Mouse (Mus musculus) spleen, embryonic (tissue): ENCODE results near the gene Fkbp8.

Source experiments
- CTCF ChIA-PET: fragments of 350-600 bp; sonication (Branson Sonifier 250); formaldehyde crosslinking; loops from one replicate; lab custom pipeline; 2022; lab: Charles Lee

Gene Fkbp8

GRCm38 (mm10) chr8:70551558-70552161, 24.1 kb downstream of the Fkbp8 start:
- CTCF ChIA-PET: interaction anchor here (0.6 kb wide), 1 partner anchor 23 kb away, joined by 8 read pairs; no protein-coding TSS in a partner anchor

- CTCF ChIA-PET: interaction anchor here (0.8 kb wide), 1 partner anchor 26 kb away, joined by 3 read pairs; no protein-coding TSS in a partner anchor
These were observed 25.3 kb downstream of the Fkbp8 start for GRCm38 (mm10) chr8:70552836-70553235.

- CTCF ChIA-PET: no interaction called here
These were observed 26.2 kb downstream of the Fkbp8 start for GRCm38 (mm10) chr8:70553740-70554139.

GRCm38 (mm10) chr8:70555079-70555747, 27.7 kb downstream of the Fkbp8 start:
- CTCF ChIA-PET: no interaction called here

GRCm38 (mm10) chr8:70558334-70558733, 30.8 kb downstream of the Fkbp8 start:
- CTCF ChIA-PET: no interaction called here

GRCm38 (mm10) chr8:70558983-70559382, 31.5 kb downstream of the Fkbp8 start:
- CTCF ChIA-PET: interaction anchor here (0.5 kb wide), 1 partner anchor 11 kb away, joined by 3 read pairs; no protein-coding TSS in a partner anchor

GRCm38 (mm10) chr8:70560096-70560495, 32.6 kb downstream of the Fkbp8 start:
- CTCF ChIA-PET: interaction anchor here (0.6 kb wide), 1 partner anchor 59 kb away, joined by 3 read pairs; no protein-coding TSS in a partner anchor

- CTCF ChIA-PET: no interaction called here
These were observed 33.0 kb downstream of the Fkbp8 start for GRCm38 (mm10) chr8:70560564-70560963.

- CTCF ChIA-PET: no interaction called here
These were observed 33.8 kb downstream of the Fkbp8 start for GRCm38 (mm10) chr8:70561357-70561756.

- CTCF ChIA-PET: interaction anchor here (0.6 kb wide), 1 partner anchor 291 kb away, joined by 3 read pairs; no protein-coding TSS in a partner anchor
These were observed 34.4 kb downstream of the Fkbp8 start for GRCm38 (mm10) chr8:70561809-70562535.

GRCm38 (mm10) chr8:70562802-70563201, 35.3 kb downstream of the Fkbp8 start:
- CTCF ChIA-PET: no interaction called here

- CTCF ChIA-PET: interaction anchor here (0.6 kb wide), 1 partner anchor 141 kb away, joined by 3 read pairs; no protein-coding TSS in a partner anchor
These were observed 36.4 kb downstream of the Fkbp8 start for GRCm38 (mm10) chr8:70563763-70564387.

- CTCF ChIA-PET: no interaction called here
These were observed 37.2 kb downstream of the Fkbp8 start for GRCm38 (mm10) chr8:70564696-70565235.

- CTCF ChIA-PET: interaction anchor here (0.6 to 1.2 kb wide), 2 partner anchors 59 to 164 kb away, joined by 3 to 5 read pairs; no protein-coding TSS in a partner anchor
These were observed 38.0 kb downstream of the Fkbp8 start for GRCm38 (mm10) chr8:70565561-70565960.

- CTCF ChIA-PET: interaction anchor here (0.6 kb wide), 1 partner anchor 76 kb away, joined by 5 read pairs; no protein-coding TSS in a partner anchor
These were observed 42.8 kb downstream of the Fkbp8 start for GRCm38 (mm10) chr8:70570360-70570759.

GRCm38 (mm10) chr8:70570990-70571389, 43.5 kb downstream of the Fkbp8 start:
- CTCF ChIA-PET: no interaction called here

GRCm38 (mm10) chr8:70574302-70574701, 46.8 kb downstream of the Fkbp8 start:
- CTCF ChIA-PET: no interaction called here

- CTCF ChIA-PET: no interaction called here
These were observed 47.4 kb downstream of the Fkbp8 start for GRCm38 (mm10) chr8:70574915-70575314.

- CTCF ChIA-PET: no interaction called here
These were observed 49.7 kb downstream of the Fkbp8 start for GRCm38 (mm10) chr8:70577207-70577606.

GRCm38 (mm10) chr8:70583476-70584387, 56.2 kb downstream of the Fkbp8 start:
- CTCF ChIA-PET: interaction anchor here (0.6 kb wide), 1 partner anchor 961 kb away, joined by 5 read pairs; no protein-coding TSS in a partner anchor
